Mouse (Mus musculus): ENCODE results near the gene Metap1d. TPM values are rescaled to one million over a fixed set of nuclear protein-coding genes. Genes with fewer than 3 reads are reported as not detected.

The Metap1d gene
- polyA plus RNA-seq, 1 experiment from 2014 or later = 36.9 TPM

- peaks cover 93% of the 10 kb centered on the region for H3K27me3 ChIP-seq (ENCODE audit: control insufficient read depth, insufficient read depth, low read length)
- H3K4me2 ChIP-seq (ENCODE audit: low read length) = no peak overlapping the region
- no peak for DNase-seq
- no peak overlapping the region for H3K9ac ChIP-seq (replicated peaks; ENCODE audit: low read length)
- H3K27ac ChIP-seq (replicated peaks; ENCODE audit: low read depth, low read length) = no peak overlapping the region
- H3K4me1 ChIP-seq (ENCODE audit: control insufficient read depth, insufficient read depth, low read length) = no peaks in the 10 kb centered on the region
- no peaks in the 10 kb centered on the region for H3K36me3 ChIP-seq (ENCODE audit: control insufficient read depth, insufficient read depth, low read length)
- 3% methylated on average over 10 of the region's 10 CpGs for WGBS
- H3K4me3 ChIP-seq (replicated peaks; ENCODE audit: low read depth, low read length) = no peak overlapping the region
- no peaks in the 10 kb centered on the region for H3K9me3 ChIP-seq (ENCODE audit: control insufficient read depth, low read length)
- no peak for ATAC-seq (ENCODE audit: low FRiP score, low TSS enrichment)
These were observed 73.7 kb downstream of the Metap1d start for GRCm38 (mm10) chr2:71526595-71527322.

- WGBS = 3% methylated on average over 24 of the region's 24 CpGs
- Histone ChIP-seq H3K27me3 (ENCODE audit: control insufficient read depth, insufficient read depth, low read length) (peaks cover 98% of the 10 kb centered on the region), H3K36me3 (ENCODE audit: control insufficient read depth, insufficient read depth, low read length) (no peaks in the 10 kb centered on the region), H3K27ac (replicated peaks; ENCODE audit: low read depth, low read length) (no peak overlapping the region), H3K4me3 (replicated peaks; ENCODE audit: low read depth, low read length) (no peak overlapping the region), H3K9me3 (ENCODE audit: control insufficient read depth, low read length) (no peaks in the 10 kb centered on the region), H3K4me1 (ENCODE audit: control insufficient read depth, insufficient read depth, low read length) (no peaks in the 10 kb centered on the region), H3K4me2 (ENCODE audit: low read length) (no peak overlapping the region), H3K9ac (replicated peaks; ENCODE audit: low read length) (no peak overlapping the region)
- ATAC-seq (ENCODE audit: low FRiP score, low TSS enrichment) = no peak
- peak; percentile 41 for DNase-seq
These were observed 74.4 kb downstream of the Metap1d start for GRCm38 (mm10) chr2:71527323-71528013.

- Histone ChIP-seq H3K27ac (replicated peaks; ENCODE audit: low read depth, low read length) (peak within 1 kb of the TSS; percentile 41), H3K4me1 (ENCODE audit: control insufficient read depth, insufficient read depth, low read length) (no peaks in the 10 kb centered on the region), H3K9ac (replicated peaks; ENCODE audit: low read length) (no peak within 1 kb of the TSS), H3K27me3 (ENCODE audit: control insufficient read depth, insufficient read depth, low read length) (peaks cover 98% of the 10 kb centered on the region), H3K36me3 (ENCODE audit: control insufficient read depth, insufficient read depth, low read length) (no peaks in the 10 kb centered on the region), H3K4me3 (replicated peaks; ENCODE audit: low read depth, low read length) (peak within 1 kb of the TSS; percentile 34), H3K9me3 (ENCODE audit: control insufficient read depth, low read length) (no peaks in the 10 kb centered on the region), H3K4me2 (ENCODE audit: low read length) (peak within 1 kb of the TSS; percentile 60)
- DNase-seq (peak; percentile 47), ATAC-seq (ENCODE audit: low FRiP score, low TSS enrichment) (no peak)
- under 1% methylated on average over 26 of the region's 26 CpGs for WGBS
These were observed 75.1 kb downstream of the Metap1d start, which contains the start of gene Dlx1 for GRCm38 (mm10) chr2:71528014-71528713. Gene Dlx1 (plus strand): TSS chr2:71528113.

- Histone ChIP-seq H3K9ac (replicated peaks; ENCODE audit: low read length) (0 out of 2 replicates have a peak overlapping the region, but pooled peaks have one; percentile 29), H3K4me3 (replicated peaks; ENCODE audit: low read depth, low read length) (peak overlapping the region; percentile 34), H3K36me3 (ENCODE audit: control insufficient read depth, insufficient read depth, low read length) (no peaks in the 10 kb centered on the region), H3K4me1 (ENCODE audit: control insufficient read depth, insufficient read depth, low read length) (no peaks in the 10 kb centered on the region), H3K4me2 (ENCODE audit: low read length) (peak overlapping the region; percentile 60), H3K9me3 (ENCODE audit: control insufficient read depth, low read length) (no peaks in the 10 kb centered on the region), H3K27ac (replicated peaks; ENCODE audit: low read depth, low read length) (peak overlapping the region; percentile 41), H3K27me3 (ENCODE audit: control insufficient read depth, insufficient read depth, low read length) (peaks cover 98% of the 10 kb centered on the region)
- WGBS = under 1% methylated on average over 57 of the region's 57 CpGs
- DNase-seq (peak; percentile 42), ATAC-seq (ENCODE audit: low FRiP score, low TSS enrichment) (peak; percentile 51; the same call in 1 of the 2 replicates)
These were observed 75.8 kb downstream of the Metap1d start for GRCm38 (mm10) chr2:71528714-71529510.

GRCm38 (mm10) chr2:71529511-71530351 is 76.7 kb downstream of the Metap1d start:
- DNase-seq (peak; percentile 87), ATAC-seq (ENCODE audit: low FRiP score, low TSS enrichment) (peak; percentile 87)
- no peak overlapping the region for H3K27ac ChIP-seq (replicated peaks; ENCODE audit: low read depth, low read length)
- H3K9ac ChIP-seq (replicated peaks; ENCODE audit: low read length) = 0 out of 2 replicates have a peak overlapping the region, but pooled peaks have one; percentile 29
- H3K4me1 ChIP-seq (ENCODE audit: control insufficient read depth, insufficient read depth, low read length) = no peaks in the 10 kb centered on the region
- H3K4me2 ChIP-seq (ENCODE audit: low read length) = peak overlapping the region; percentile 60
- peaks cover 98% of the 10 kb centered on the region for H3K27me3 ChIP-seq (ENCODE audit: control insufficient read depth, insufficient read depth, low read length)
- no peaks in the 10 kb centered on the region for H3K36me3 ChIP-seq (ENCODE audit: control insufficient read depth, insufficient read depth, low read length)
- H3K9me3 ChIP-seq (ENCODE audit: control insufficient read depth, low read length) = no peaks in the 10 kb centered on the region
- H3K4me3 ChIP-seq (replicated peaks; ENCODE audit: low read depth, low read length) = peak overlapping the region; percentile 34
- WGBS = under 1% methylated on average over 57 of the region's 60 CpGs

- no peak for ATAC-seq (ENCODE audit: low FRiP score, low TSS enrichment)
- Histone ChIP-seq H3K4me3 (replicated peaks; ENCODE audit: low read depth, low read length) (peak overlapping the region; percentile 34), H3K9ac (replicated peaks; ENCODE audit: low read length) (no peak overlapping the region), H3K9me3 (ENCODE audit: control insufficient read depth, low read length) (no peaks in the 10 kb centered on the region), H3K4me2 (ENCODE audit: low read length) (no peak overlapping the region; the same call in 1 of the 2 replicates), H3K27me3 (ENCODE audit: control insufficient read depth, insufficient read depth, low read length) (peaks cover 96% of the 10 kb centered on the region), H3K27ac (replicated peaks; ENCODE audit: low read depth, low read length) (no peak overlapping the region; the same call in 1 of the 2 replicates), H3K4me1 (ENCODE audit: control insufficient read depth, insufficient read depth, low read length) (no peaks in the 10 kb centered on the region), H3K36me3 (ENCODE audit: control insufficient read depth, insufficient read depth, low read length) (no peaks in the 10 kb centered on the region)
- peak; percentile 43 for DNase-seq
- under 1% methylated on average over 34 of the region's 34 CpGs for WGBS
These were observed 77.5 kb downstream of the Metap1d start for GRCm38 (mm10) chr2:71530391-71531123.

GRCm38 (mm10) chr2:71531124-71531590 is 78.1 kb downstream of the Metap1d start:
- Histone ChIP-seq H3K9ac (replicated peaks; ENCODE audit: low read length) (no peak overlapping the region), H3K27me3 (ENCODE audit: control insufficient read depth, insufficient read depth, low read length) (peaks cover 95% of the 10 kb centered on the region), H3K4me2 (ENCODE audit: low read length) (no peak overlapping the region), H3K36me3 (ENCODE audit: control insufficient read depth, insufficient read depth, low read length) (no peaks in the 10 kb centered on the region), H3K4me3 (replicated peaks; ENCODE audit: low read depth, low read length) (0 out of 2 replicates have a peak overlapping the region, but pooled peaks have one; percentile 34), H3K27ac (replicated peaks; ENCODE audit: low read depth, low read length) (no peak overlapping the region; the same call in 1 of the 2 replicates), H3K9me3 (ENCODE audit: control insufficient read depth, low read length) (no peaks in the 10 kb centered on the region), H3K4me1 (ENCODE audit: control insufficient read depth, insufficient read depth, low read length) (no peaks in the 10 kb centered on the region)
- ATAC-seq (ENCODE audit: low FRiP score, low TSS enrichment) (no peak), DNase-seq (no peak)
- under 1% methylated on average over 11 of the region's 12 CpGs for WGBS
